Mouse (Mus musculus): ENCODE data around the gene Ehmt1.

DNA sequence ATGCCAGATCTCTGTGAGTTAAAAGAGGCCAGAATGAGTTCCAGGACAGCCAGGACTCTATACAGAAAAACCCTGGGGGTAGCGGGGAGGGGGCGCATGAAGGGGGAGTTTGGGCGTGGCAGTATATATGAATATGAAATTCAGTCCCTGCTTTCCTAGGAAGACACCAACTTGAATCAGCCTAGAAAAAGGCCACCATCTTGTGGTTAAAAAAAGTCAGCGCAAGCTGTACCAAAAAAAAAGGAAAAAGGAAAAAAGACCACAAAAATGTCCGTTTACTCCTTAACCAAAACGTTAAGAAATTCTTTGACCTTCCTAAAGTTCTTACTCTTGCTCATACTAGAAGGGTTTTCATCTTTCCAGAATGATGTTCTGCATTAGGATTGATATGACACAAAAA is 16.4 kb downstream of the Ehmt1 start:
- no peak for TF ChIP-seq CTCF (IDR thresholded peaks at IDR 0.05; ENCODE audit: low read depth, low read length)
- no peak for TF ChIP-seq POLR2A (IDR thresholded peaks at IDR 0.05; ENCODE audit: borderline replicate concordance, low read depth, low read length)
